Mouse (Mus musculus) kidney, postnatal 25 days (tissue): Measurements from ENCODE around the gene Fgf10.

ENCODE experiments used
- DNase-seq, 2 experiments: peaks; one replicate each; pipeline ENCODE4 v3.0.0; 2021; ENCODE audit warnings: mixed read lengths in 2 of 2

Fgf10 gene

GRCm38 (mm10) chr13:118669491-118669890 lies at the start of gene Fgf10:
Gene Fgf10 (plus strand): TSS chr13:118669791.
- DNase-seq = no peak

DNA sequence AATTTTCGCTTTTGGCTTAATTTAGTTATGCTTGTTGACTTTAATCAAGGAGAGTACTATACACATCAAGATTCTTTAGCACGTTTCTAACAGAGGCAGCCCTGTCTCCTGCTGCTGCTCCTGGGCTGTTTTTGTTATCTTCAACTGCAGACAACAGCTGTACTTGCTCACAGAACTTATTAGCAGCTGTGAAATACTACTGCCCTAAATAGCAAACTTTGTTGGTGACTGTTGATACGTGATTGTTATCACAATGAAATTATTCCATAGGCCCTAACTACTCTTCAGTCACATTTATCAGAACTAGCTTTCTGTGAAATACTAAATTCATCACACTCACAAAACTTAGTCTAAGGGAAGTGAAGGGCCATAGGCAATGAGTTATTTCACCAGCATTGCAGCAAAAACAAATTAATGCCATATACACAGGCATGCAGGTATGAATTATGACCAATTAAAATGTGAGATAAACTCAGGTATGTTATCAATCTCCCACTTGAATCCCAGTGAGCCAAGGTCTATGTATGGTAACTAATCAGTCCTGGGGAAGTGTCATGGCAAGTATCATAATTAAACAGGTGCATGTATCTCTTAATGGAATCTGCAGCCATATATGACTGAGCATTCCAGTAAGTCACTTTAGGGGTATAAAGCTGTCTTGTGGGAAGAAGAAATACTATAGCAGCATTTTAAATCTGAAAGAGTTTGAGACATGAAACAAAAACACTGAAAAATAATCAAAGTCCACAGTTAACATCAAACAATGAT lies 39.7 kb upstream of the Fgf10 start:
- DNase-seq = no peak

- DNase-seq = no peak
Measured at GRCm38 (mm10) chr13:118631500-118631899, 38.1 kb upstream of the Fgf10 start.

DNA sequence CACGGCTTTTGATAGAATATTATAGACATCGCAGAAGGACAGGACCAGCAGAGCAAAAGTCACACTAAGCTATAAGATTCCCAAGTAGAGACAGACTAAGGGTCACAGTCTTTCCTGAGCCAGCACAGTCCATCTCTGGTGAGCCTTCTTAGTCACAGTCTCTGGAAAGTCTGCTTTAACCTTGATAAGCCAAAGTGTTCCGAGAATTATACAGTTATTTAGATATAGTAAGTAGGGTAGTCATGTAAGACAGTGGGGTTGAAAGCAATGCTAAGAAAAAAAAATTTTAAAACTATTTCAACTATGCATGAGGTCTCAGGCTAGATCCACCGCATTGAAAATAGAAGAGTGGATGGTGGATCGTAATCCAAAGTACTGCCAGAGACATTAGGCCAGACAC lies 33.5 kb upstream of the Fgf10 start:
- DNase-seq = no peak

DNA sequence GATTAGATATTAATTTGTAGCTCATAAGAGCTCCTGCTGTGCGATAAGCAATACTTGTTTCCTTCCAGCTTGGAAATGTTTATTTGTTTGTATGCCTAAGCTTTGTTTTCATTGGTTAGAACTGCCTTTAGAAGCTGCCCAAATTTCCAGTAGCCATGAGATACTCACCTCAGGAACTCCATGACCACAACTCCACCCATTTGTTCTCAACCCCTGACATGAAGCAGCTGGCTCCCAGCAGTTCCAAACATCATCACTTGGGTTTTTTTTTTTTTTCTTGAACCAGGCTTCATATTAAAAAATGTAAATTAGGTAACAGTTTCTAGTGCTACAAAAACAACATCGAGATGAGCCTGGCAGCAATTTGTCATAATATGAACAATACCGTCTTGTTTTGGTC lies 27.0 kb upstream of the Fgf10 start:
- DNase-seq = no peak

GRCm38 (mm10) chr13:118643138-118643537 lies 26.5 kb upstream of the Fgf10 start:
- DNase-seq = no peak

- DNase-seq = no peak
Measured at GRCm38 (mm10) chr13:118656991-118657390, 12.6 kb upstream of the Fgf10 start.

- peak; percentile 14 to 39 for DNase-seq
Measured at GRCm38 (mm10) chr13:118658031-118658430, 11.6 kb upstream of the Fgf10 start.

GRCm38 (mm10) chr13:118658608-118659326 lies 10.8 kb upstream of the Fgf10 start:
- DNase-seq = peak; percentile 56 to 60

- no peak for DNase-seq
Measured at GRCm38 (mm10) chr13:118661664-118662063, 7.9 kb upstream of the Fgf10 start.

DNA sequence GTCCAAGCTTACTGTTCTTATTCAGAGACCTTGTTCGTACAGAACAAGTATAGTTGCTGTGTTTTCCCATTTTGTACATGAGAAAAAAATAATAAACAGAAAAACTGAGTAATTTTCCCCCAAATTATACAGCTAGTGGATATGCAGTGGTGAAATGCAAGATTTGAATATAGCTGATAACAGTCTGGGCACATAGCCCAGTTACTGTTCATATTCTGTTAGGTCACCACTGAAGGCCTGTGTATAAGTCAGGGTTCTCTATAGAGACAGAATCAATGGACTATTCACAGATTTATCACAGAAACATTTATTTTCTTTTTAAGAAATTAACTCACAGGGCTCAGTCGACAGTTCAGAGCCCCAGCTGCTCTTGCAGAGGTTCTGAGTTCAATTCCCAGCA lies 4.7 kb upstream of the Fgf10 start:
- DNase-seq = no peak

- no peak for DNase-seq
Measured at GRCm38 (mm10) chr13:118679228-118679627, 9.6 kb downstream of the Fgf10 start.

DNA sequence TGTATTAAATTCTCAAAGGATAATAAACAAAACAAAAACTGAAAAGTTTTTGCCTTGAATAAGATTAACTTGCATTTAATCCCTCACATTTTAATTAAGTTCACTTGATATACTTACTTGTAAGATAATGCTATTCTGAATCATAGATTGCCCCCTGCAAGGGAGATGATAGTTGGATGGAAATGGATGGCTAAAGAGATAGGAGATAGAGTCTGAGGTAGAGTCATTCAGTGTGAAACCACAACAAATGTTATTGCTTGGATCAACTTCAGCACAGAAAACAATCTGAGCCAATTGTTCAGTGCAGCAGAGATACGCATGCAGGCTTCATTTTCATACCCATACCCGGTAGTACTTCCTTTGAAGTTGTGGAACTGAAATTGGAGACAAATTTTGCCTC lies 23.5 kb downstream of the Fgf10 start:
- DNase-seq = no peak

GRCm38 (mm10) chr13:118695103-118695502 lies 25.5 kb downstream of the Fgf10 start:
- DNase-seq = no peak

- no peak for DNase-seq
Measured at GRCm38 (mm10) chr13:118703727-118704126, 34.1 kb downstream of the Fgf10 start.

GRCm38 (mm10) chr13:118705716-118706115 lies 36.1 kb downstream of the Fgf10 start:
- no peak for DNase-seq

DNA sequence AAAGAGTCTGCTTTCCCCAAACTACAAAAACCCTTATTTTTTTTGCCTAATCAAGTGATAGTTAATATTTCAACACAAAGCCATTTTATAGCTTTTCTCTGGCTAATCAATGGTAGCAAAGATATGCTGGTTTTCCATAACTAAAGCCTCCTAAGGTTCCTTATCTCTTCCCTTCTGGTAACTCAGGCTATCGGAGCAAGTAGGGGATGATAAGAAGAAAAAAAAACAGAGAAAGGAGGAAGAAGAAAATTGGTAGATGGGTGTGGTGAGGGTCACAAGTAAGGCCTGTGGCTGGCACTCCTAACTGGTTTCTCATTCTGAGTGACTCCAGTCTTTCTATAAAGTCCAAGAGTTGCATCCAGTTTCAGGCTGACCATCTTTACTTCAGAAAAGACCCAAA lies 40.3 kb downstream of the Fgf10 start:
- no peak for DNase-seq

DNA sequence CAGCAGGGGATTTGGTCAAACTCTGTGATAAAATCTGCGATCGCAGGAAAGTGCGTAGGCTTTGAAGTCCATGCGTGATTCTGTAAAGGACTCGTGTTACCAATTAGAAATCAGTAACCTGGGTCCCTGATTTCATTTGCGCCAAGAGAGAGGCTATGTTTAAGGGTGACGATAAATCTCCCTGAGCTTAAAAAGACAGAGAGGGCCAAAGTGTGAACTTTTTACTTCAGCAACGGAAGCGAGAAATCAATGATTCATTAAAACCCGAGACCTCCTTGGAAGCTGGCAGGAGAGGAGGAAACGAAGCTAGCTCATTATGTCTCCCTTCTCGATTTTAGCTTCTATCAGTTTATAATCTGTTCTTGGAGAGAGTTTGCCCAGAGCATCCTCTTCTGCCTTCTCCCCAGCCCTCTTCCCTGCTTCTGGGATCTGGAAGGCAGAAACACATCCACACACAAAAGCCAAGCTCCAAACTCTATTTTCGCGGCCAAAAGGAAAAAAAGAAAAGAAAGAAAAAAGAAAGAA lies 44.1 kb downstream of the Fgf10 start:
- DNase-seq = no peak

DNA sequence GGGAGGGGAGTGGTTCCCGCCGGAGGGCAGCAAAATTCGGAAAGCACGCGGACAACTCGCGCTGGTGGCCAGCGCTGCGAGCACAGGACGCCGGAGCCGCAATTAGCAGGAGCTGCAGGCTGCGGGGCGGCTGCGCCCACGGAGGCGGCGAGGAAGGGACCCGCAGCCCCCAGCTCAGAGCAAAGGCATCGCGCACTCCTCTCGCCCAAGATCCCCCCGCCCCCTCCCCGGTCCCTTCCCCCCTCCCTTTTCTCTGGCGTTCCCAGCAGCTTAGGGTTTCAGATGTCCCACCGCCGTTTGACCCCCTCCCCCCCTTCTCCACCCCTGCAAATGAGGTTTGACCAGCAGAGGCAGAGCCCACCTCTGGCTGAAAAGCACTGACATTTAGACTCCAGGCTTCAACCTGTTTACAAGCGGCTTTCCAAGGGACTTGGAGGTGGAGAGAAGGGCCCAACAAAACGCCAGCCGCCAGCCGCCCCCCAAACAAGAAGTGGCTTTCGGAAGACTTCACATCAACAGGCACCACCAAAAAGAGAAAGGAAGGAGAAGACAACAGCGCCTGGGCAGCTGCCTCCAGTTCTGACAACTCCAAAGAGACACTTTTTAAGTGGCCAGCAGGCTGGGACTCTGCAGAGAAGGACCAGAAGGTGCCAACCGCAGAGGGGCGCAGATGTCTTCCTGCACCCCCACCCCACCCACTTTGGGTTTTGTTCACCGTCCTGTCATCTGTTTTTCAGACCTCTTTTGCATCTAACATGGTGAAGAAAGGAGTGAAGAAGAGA lies 44.9 kb downstream of the Fgf10 start:
- peak; percentile 7 to 39 for DNase-seq

GRCm38 (mm10) chr13:118715066-118716018 lies 45.8 kb downstream of the Fgf10 start:
- peak; percentile 15 to 41 for DNase-seq

DNA sequence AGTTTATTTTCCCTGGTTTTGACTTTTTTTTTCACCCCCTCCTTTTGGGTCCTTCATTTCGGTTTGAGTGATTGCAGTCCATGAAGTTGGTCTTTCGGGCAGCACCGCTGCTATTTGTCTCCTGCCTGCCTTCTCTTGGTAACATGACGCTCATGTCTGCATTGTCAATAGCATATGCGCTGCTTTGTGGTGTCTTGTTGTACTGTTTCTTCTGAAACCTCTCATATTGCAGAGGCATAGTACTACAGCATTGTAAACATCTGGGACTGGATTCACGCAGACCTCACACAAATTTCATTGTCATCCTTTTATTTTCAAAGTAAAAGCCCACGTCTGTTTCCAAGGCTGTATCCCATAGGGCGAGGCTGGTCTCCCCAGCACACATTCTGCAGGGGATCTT lies 46.7 kb downstream of the Fgf10 start:
- no peak for DNase-seq

DNA sequence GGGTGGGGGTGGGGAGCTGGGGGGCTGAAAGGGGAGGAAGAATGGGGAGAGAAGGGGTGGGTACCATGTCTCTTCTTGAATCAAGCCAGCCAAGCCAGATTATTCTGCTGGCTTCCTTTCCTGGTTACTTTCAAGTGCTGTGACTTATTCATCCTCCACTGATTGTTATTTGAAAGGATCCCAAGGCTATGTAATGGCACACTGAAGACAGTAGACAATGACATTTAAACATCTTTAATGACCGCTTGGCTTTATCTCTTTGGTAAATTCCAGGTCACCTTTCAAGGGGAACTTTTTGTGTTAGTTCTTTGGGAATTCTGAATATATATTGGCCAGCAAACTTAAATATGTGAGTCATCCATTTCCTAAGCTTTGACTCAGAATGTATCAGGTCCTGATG lies 47.1 kb downstream of the Fgf10 start:
- no peak for DNase-seq
